Mouse (Mus musculus): ENCODE measurements around the gene Gabrp. TPM values are rescaled to one million over a fixed set of nuclear protein-coding genes. Genes with fewer than 3 reads are reported as not detected.

The Gabrp gene
- polyA plus RNA-seq, 1 experiment from 2014 or later = not detected

- Histone ChIP-seq H3K9me3 (ENCODE audit: control insufficient read depth) (no peaks in the 10 kb centered on the region), H3K9ac (ENCODE audit: low read depth, low read length) (no peak overlapping the region), H3K27ac (ENCODE audit: low read depth, low read length) (no peak overlapping the region), H3K4me3 (ENCODE audit: low read depth, low read length) (no peak overlapping the region), H3K4me1 (replicated peaks; ENCODE audit: control insufficient read depth, insufficient read depth, low read length) (no peaks in the 10 kb centered on the region), H3K4me2 (replicated peaks; ENCODE audit: low read depth) (no peak overlapping the region), H3K36me3 (ENCODE audit: control insufficient read depth, insufficient read depth) (no peaks in the 10 kb centered on the region), H3K27me3 (replicated peaks; ENCODE audit: control insufficient read depth, insufficient read depth, low read length) (no peaks in the 10 kb centered on the region)
- ATAC-seq = no peak
- no peak for TF ChIP-seq CTCF (IDR thresholded peaks at IDR 0.05; ENCODE audit: low read depth)
- WGBS = 87% methylated on average over 2 of the region's 2 CpGs
These were observed 14.8 kb downstream of the Gabrp start for GRCm38 (mm10) chr11:33563921-33564320.

GRCm38 (mm10) chr11:33554123-33554522 lies 24.6 kb downstream of the Gabrp start:
- H3K4me1 ChIP-seq (replicated peaks; ENCODE audit: control insufficient read depth, insufficient read depth, low read length) = no peaks in the 10 kb centered on the region
- no peak for ATAC-seq
- H3K9ac ChIP-seq (ENCODE audit: low read depth, low read length) = no peak overlapping the region
- H3K4me2 ChIP-seq (replicated peaks; ENCODE audit: low read depth) = no peak overlapping the region
- 75% methylated on average over 8 of the region's 8 CpGs for WGBS
- no peaks in the 10 kb centered on the region for H3K9me3 ChIP-seq (ENCODE audit: control insufficient read depth)
- TF ChIP-seq CTCF (IDR thresholded peaks at IDR 0.05; ENCODE audit: low read depth) = peak; percentile 65
- no peak overlapping the region for H3K27ac ChIP-seq (ENCODE audit: low read depth, low read length)
- no peaks in the 10 kb centered on the region for H3K36me3 ChIP-seq (ENCODE audit: control insufficient read depth, insufficient read depth)
- no peaks in the 10 kb centered on the region for H3K27me3 ChIP-seq (replicated peaks; ENCODE audit: control insufficient read depth, insufficient read depth, low read length)
- no peak overlapping the region for H3K4me3 ChIP-seq (ENCODE audit: low read depth, low read length)

GRCm38 (mm10) chr11:33550861-33551560 lies 27.7 kb downstream of the Gabrp start:
- Histone ChIP-seq H3K36me3 (ENCODE audit: control insufficient read depth, insufficient read depth) (no peaks in the 10 kb centered on the region), H3K9ac (ENCODE audit: low read depth, low read length) (no peak overlapping the region), H3K4me1 (replicated peaks; ENCODE audit: control insufficient read depth, insufficient read depth, low read length) (no peaks in the 10 kb centered on the region), H3K4me3 (ENCODE audit: low read depth, low read length) (no peak overlapping the region), H3K27me3 (replicated peaks; ENCODE audit: control insufficient read depth, insufficient read depth, low read length) (no peaks in the 10 kb centered on the region), H3K4me2 (replicated peaks; ENCODE audit: low read depth) (no peak overlapping the region), H3K9me3 (ENCODE audit: control insufficient read depth) (no peaks in the 10 kb centered on the region), H3K27ac (ENCODE audit: low read depth, low read length) (no peak overlapping the region)
- no peak for ATAC-seq
- TF ChIP-seq CTCF (IDR thresholded peaks at IDR 0.05; ENCODE audit: low read depth) = no peak
- WGBS = 82% methylated on average over 14 of the region's 14 CpGs

GRCm38 (mm10) chr11:33547386-33547785 lies 31.4 kb downstream of the Gabrp start:
- Histone ChIP-seq H3K27ac (ENCODE audit: low read depth, low read length) (no peak overlapping the region), H3K4me1 (replicated peaks; ENCODE audit: control insufficient read depth, insufficient read depth, low read length) (no peaks in the 10 kb centered on the region), H3K27me3 (replicated peaks; ENCODE audit: control insufficient read depth, insufficient read depth, low read length) (no peaks in the 10 kb centered on the region), H3K9ac (ENCODE audit: low read depth, low read length) (no peak overlapping the region), H3K9me3 (ENCODE audit: control insufficient read depth) (no peaks in the 10 kb centered on the region), H3K36me3 (ENCODE audit: control insufficient read depth, insufficient read depth) (no peaks in the 10 kb centered on the region), H3K4me3 (ENCODE audit: low read depth, low read length) (no peak overlapping the region), H3K4me2 (replicated peaks; ENCODE audit: low read depth) (no peak overlapping the region)
- WGBS = 75% methylated on average over 2 of the region's 2 CpGs
- TF ChIP-seq CTCF (IDR thresholded peaks at IDR 0.05; ENCODE audit: low read depth) = no peak
- no peak for ATAC-seq

- H3K4me2 ChIP-seq (replicated peaks; ENCODE audit: low read depth) = no peak overlapping the region
- H3K27me3 ChIP-seq (replicated peaks; ENCODE audit: control insufficient read depth, insufficient read depth, low read length) = no peaks in the 10 kb centered on the region
- no peak for TF ChIP-seq CTCF (IDR thresholded peaks at IDR 0.05; ENCODE audit: low read depth)
- H3K9me3 ChIP-seq (ENCODE audit: control insufficient read depth) = no peaks in the 10 kb centered on the region
- no peaks in the 10 kb centered on the region for H3K36me3 ChIP-seq (ENCODE audit: control insufficient read depth, insufficient read depth)
- no peak overlapping the region for H3K27ac ChIP-seq (ENCODE audit: low read depth, low read length)
- no peaks in the 10 kb centered on the region for H3K4me1 ChIP-seq (replicated peaks; ENCODE audit: control insufficient read depth, insufficient read depth, low read length)
- ATAC-seq = no peak
- no peak overlapping the region for H3K9ac ChIP-seq (ENCODE audit: low read depth, low read length)
- no peak overlapping the region for H3K4me3 ChIP-seq (ENCODE audit: low read depth, low read length)
- whole genome bisulfite sequencing = 93% methylated on average over 2 of the region's 2 CpGs
These were observed 33.8 kb downstream of the Gabrp start for GRCm38 (mm10) chr11:33544945-33545344.

- H3K4me3 ChIP-seq (ENCODE audit: low read depth, low read length) = no peak overlapping the region
- WGBS = 38% methylated on average over 11 of the region's 11 CpGs
- no peaks in the 10 kb centered on the region for H3K4me1 ChIP-seq (replicated peaks; ENCODE audit: control insufficient read depth, insufficient read depth, low read length)
- H3K4me2 ChIP-seq (replicated peaks; ENCODE audit: low read depth) = no peak overlapping the region
- TF ChIP-seq CTCF (IDR thresholded peaks at IDR 0.05; ENCODE audit: low read depth) = no peak
- H3K9me3 ChIP-seq (ENCODE audit: control insufficient read depth) = no peaks in the 10 kb centered on the region
- no peak for ATAC-seq
- H3K27me3 ChIP-seq (replicated peaks; ENCODE audit: control insufficient read depth, insufficient read depth, low read length) = no peaks in the 10 kb centered on the region
- no peak overlapping the region for H3K9ac ChIP-seq (ENCODE audit: low read depth, low read length)
- no peaks in the 10 kb centered on the region for H3K36me3 ChIP-seq (ENCODE audit: control insufficient read depth, insufficient read depth)
- H3K27ac ChIP-seq (ENCODE audit: low read depth, low read length) = no peak overlapping the region
These were observed 34.6 kb downstream of the Gabrp start for GRCm38 (mm10) chr11:33544121-33544520.
